Mouse (Mus musculus) mammary gland, adult 2 months (tissue): Measurements from ENCODE around the gene Cox7b. TPM values are rescaled to one million over a fixed set of nuclear protein-coding genes. Genes with fewer than 3 reads are reported as not detected.

Experiments
- polyA plus RNA-seq: library from polyadenylated mRNA; depleted of rRNA; stranded (reverse); fragments of >200 nt; gene quantifications from 2 replicates; pipeline ENCODE4 v1.2.3, GENCODE M21; 2012; ENCODE audit warnings: low replicate concordance; rRNA removed

The Cox7b gene
- polyA plus RNA-seq, result 94.6 and 306 TPM in 2 replicates

DNA sequence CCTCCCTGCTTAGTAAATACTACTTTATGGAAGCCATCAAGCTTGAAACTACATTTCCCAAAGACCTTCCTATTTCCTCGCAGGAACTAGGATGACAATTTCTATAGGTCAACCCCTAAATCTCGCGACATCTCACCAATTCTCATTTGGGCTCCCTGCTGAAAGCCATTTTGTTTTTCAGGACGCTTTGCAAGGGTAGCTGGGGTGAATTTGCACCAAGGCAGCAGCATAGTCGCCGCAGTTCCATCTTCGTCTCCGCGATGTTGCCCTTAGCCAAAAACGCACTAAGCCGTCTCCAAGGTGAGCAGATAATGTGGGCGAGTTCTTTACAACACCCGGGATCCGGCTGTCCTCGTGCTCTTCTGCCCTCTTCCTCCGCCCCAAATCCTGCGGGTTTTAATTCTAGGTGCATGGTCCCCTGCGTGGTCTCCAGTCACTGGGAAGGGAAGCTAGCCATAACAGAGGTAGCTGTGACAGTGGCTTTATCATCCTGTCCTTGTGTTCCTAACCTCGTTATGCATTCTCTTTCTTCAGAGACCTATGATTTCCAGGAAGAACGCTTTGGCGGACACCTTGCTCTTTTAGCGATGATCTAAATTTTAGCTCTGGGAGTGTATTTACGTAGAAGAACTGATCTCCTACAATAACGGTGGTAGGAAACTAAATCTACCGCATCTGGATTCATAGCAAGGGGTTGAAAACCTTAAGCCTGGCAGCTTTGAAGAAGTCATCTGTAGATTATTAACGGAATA is at the start of gene Cox7b:
Gene Cox7b (plus strand): TSS at position 130 of the 752 bp plus-strand sequence.

DNA sequence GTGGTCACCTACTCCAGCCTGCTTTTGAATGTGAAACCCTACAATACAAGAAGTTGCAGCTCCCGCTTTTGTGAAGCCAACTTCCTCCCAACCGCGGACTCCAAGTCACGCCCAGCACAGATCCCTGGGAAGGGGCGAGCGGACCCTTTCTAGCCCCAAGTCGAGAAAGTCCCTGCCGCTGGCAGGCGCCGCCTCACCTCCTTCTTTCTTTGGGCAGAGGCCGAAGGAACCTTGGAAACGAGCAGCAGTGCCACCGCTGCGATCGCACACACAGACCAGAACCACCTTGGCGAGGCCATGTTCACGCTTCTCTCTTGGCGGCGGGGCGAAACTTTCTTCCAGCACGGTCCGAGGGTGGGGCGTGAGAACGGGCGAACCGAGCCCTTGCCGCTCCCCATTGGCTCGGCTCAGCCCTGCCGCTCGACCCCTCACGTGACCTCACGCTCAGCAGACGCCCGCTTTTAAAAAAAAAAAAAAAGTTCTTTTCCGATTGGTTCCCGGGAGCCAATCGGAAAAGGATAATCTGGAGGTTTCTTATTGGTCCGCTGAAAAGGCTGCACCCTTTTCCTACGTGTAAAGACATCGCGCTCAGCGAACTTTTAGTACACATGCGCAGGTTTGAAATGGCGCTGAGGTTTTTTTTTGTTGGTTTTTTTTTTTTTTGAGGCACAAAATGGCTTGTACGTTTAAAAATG is 3.9 kb upstream of the Cox7b start, which contains the start of gene Magt1:
Gene Magt1 (minus strand): TSS at position 442 of the 695 bp plus-strand sequence.

GRCm38 (mm10) chrX:106026418-106027342 is 11.2 kb downstream of the Cox7b start, which contains the start of gene Atp7a:
TSS of gene Atp7a (plus strand) at chrX:106027276.

Other genes starting within 250 kb of the Cox7b start
- gene Atrx, start 86.3 kb upstream of the Cox7b start, polyA plus RNA-seq, result 18.1 and 56.7 TPM in 2 replicates
- 2.9 and 9.1 TPM in 2 replicates for gene Magt1, start 3.8 kb upstream of the Cox7b start, polyA plus RNA-seq
- gene Atp7a, start 11.6 kb downstream of the Cox7b start, polyA plus RNA-seq, result 1.7 and 4.5 TPM in 2 replicates
- 0.93 and 1.1 TPM in 2 replicates for gene Tlr13, start 127.5 kb downstream of the Cox7b start, polyA plus RNA-seq
- 53.5 and 240 TPM in 2 replicates for gene Pgk1, start 171.4 kb downstream of the Cox7b start, polyA plus RNA-seq
- 3.4 and 8.8 TPM in 2 replicates for gene Taf9b, start 205.5 kb downstream of the Cox7b start, polyA plus RNA-seq
- gene Fnd3c2, start 239.7 kb downstream of the Cox7b start, polyA plus RNA-seq, result not detected in 2 replicates